Mouse (Mus musculus) heart, adult 2 months (tissue): ENCODE measurements around the gene Slit3. TPM values are rescaled to one million over a fixed set of nuclear protein-coding genes. Genes with fewer than 3 reads are reported as not detected.

Experiments
- DNase-seq, 2 experiments: peaks; one replicate each; pipeline ENCODE4 v3.0.0; 2021
- H3K27ac ChIP-seq: fragments of 200-600 bp; 2 replicates; pipeline ENCODE4 v1.8.1; 2022
- H3K27me3 ChIP-seq: fragments of 200-500 bp; 2 replicates; pipeline ENCODE4 v1.6.1; 2012; ENCODE audit warnings: mild to moderate bottlenecking, low read length, inconsistent platforms, mixed read lengths; ENCODE audit not compliant: control insufficient read depth, insufficient read depth
- H3K36me3 ChIP-seq: fragments of 200-500 bp; 2 replicates; pipeline ENCODE4 v1.6.1; 2012; ENCODE audit warnings: low read length, inconsistent platforms; ENCODE audit not compliant: control insufficient read depth, insufficient read depth
- H3K4me1 ChIP-seq: fragments of 200-500 bp; 2 replicates; pipeline ENCODE4 v1.6.1; 2011; ENCODE audit warnings: low read length; ENCODE audit not compliant: control insufficient read depth, insufficient read depth
- H3K4me3 ChIP-seq: fragments of 200-600 bp; 2 replicates; pipeline ENCODE4 v1.8.1; 2022
- H3K79me2 ChIP-seq: fragments of 200-500 bp; replicated peaks from 2 replicates; pipeline ENCODE4 v1.6.1; 2012; ENCODE audit warnings: mild to moderate bottlenecking, inconsistent platforms, low read length, moderate library complexity, mixed read lengths; ENCODE audit not compliant: control insufficient read depth, insufficient read depth
- H3K9ac ChIP-seq: fragments of 200-500 bp; 2 replicates; pipeline ENCODE4 v1.6.1; 2012; ENCODE audit warnings: low read depth, mild to moderate bottlenecking, control low read depth, inconsistent platforms, low read length, mixed read lengths
- CTCF ChIP-seq: fragments of 200-600 bp; IDR thresholded peaks from 2 replicates; pipeline ENCODE4 v1.8.1; 2022; ENCODE audit warnings: antibody characterized with exemption, mild to moderate bottlenecking, moderate library complexity
- EP300 ChIP-seq: fragments of 200-500 bp; IDR thresholded peaks from 2 replicates; pipeline ENCODE4 v1.6.1; 2011; ENCODE audit warnings: low read depth, low read length, control low read depth; ENCODE audit not compliant: insufficient read depth
- POLR2A ChIP-seq: fragments of 200-500 bp; IDR thresholded peaks from 2 replicates; pipeline ENCODE4 v1.6.1; 2011; ENCODE audit warnings: mild to moderate bottlenecking, low read depth, low read length, control low read depth; ENCODE audit not compliant: insufficient read depth
- WGBS: fragments of 180-500 bp; shearing (Covaris S2); methylation state at CpG from one replicate; pipeline ENCODE4 v1.1.7; 2018; 5-methylcytosine and 5-hydroxymethylcytosine counted together
- intact Hi-C: fragments of 180-260 bp; cut with DNase I; formaldehyde crosslinking; loops from one replicate; pipeline ENCODE4 v1.15.1; 2025
- polyA plus RNA-seq: library from polyadenylated mRNA; depleted of rRNA; stranded (reverse); fragments of >200 nt; gene quantifications from 2 replicates; pipeline ENCODE4 v1.2.3, GENCODE M21; 2012
- total RNA-seq, 2 experiments: library from RNA; stranded (reverse); gene quantifications; 2 replicates each; pipeline ENCODE4 v1.2.3; 2021

Slit3 gene
- total and polyA plus RNA-seq, 3 experiments: 12.3 to 15.8 (median 14.6) TPM

DNA sequence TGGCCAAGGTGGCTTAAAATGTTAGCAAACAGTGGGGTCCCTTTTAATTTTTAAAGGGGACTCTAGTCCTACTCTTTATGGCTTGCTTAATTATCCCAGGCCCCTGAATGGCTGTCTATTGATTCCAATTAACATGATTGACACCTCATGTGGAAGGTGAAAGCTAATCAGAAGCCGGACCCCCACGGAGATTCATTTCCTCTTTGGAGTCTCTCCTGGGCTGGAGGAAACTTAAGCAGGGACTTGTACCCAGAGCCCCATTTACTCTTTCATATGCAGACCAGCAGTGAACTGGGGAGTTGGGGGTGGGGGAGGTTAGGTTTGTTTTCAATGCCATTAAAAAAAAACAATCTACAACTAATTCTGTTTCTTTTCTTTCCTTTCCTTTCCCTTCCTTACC is 230.4 kb downstream of the Slit3 start:
- H3K27ac ChIP-seq: no peak overlapping the region
- TF ChIP-seq POLR2A (no peak), CTCF (no peak)
- no peak overlapping the region for H3K4me3 ChIP-seq
- H3K36me3 ChIP-seq: no peaks in the 10 kb centered on the region
- 53% methylated on average over 2 of the region's 2 CpGs for WGBS
- no peaks in the 10 kb centered on the region for H3K79me2 ChIP-seq
- H3K9ac ChIP-seq: no peak overlapping the region
- no peak for DNase-seq
- intact Hi-C loops: no loop called here
- H3K27me3 ChIP-seq: no peaks in the 10 kb centered on the region
- H3K4me1 ChIP-seq: no peaks in the 10 kb centered on the region

DNA sequence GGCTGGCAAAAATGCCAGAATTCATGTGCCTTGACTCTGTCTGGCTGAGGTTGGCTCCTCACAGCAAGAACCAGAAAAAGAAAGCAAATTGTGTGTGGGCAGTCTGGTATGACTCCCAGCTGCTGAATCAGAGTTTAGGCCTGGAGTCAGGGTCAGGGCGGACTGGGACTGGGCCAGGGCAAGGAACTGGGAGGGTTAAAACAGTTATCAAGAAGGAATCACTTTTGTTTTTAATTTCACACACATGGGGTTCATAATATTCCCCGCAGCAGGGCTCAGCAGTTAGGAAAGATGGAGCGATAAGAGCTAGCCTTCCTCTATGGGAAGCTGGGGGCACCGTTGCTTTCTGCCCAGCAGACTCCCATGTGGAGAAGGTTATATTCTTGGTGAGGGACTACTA is 234.8 kb downstream of the Slit3 start:
- H3K79me2 ChIP-seq: no peaks in the 10 kb centered on the region
- no peak overlapping the region for H3K27ac ChIP-seq
- H3K4me1 ChIP-seq: no peaks in the 10 kb centered on the region
- no peaks in the 10 kb centered on the region for H3K36me3 ChIP-seq
- DNase-seq: no peak
- H3K9ac ChIP-seq: no peak overlapping the region
- 80% methylated on average over 4 of the region's 4 CpGs for WGBS
- no peak overlapping the region for H3K4me3 ChIP-seq
- TF ChIP-seq EP300 (no peak), POLR2A (no peak), CTCF (no peak)
- intact Hi-C loops: no loop called here
- no peaks in the 10 kb centered on the region for H3K27me3 ChIP-seq

DNA sequence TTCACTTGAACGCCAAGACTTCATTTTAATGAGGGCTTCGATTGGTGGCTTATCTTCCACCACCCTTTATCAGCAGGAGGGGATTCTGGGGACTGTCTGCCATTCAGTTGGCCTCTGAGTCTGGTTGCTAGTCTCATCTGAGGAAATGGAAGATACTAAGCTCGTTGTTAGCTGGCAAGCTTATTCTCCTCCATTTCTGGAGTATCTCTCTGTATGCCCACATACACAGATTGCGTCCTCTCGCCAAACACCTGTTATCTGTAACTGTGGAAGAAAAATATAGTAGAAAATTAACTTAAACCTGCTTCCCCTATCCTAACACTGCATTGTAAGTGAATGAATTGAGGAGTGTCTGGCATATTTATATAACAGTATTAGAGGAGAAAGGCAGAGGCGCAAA is 240.0 kb downstream of the Slit3 start:
- intact Hi-C loops: no loop called here
- DNase-seq: no peak
- WGBS: 58% methylated on average over 6 of the region's 6 CpGs

DNA sequence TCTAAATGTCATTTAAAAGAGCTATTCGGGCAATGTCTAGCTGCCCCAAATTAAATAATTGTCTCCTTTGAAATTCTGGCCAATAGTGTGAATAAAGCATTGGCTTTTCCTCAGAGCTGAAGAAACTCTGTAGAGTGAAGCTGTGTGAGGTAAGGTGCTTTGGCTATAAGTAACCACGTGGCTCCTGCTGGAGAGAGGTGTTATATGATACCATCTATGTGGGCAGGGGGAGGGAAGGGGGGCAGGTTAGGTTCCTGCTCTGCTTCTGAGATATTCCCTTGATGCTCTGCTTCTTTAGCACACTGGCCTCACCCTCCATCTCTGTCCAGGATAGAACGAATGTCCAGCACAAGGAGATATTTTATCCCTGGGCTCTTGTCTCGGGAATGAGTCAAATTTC is 242.0 kb downstream of the Slit3 start:
- H3K79me2 ChIP-seq: no peaks in the 10 kb centered on the region
- H3K4me3 ChIP-seq: no peak overlapping the region
- no peak for DNase-seq
- TF ChIP-seq POLR2A (no peak), CTCF (no peak), EP300 (no peak)
- WGBS: 78% methylated on average over 4 of the region's 4 CpGs
- H3K4me1 ChIP-seq: no peaks in the 10 kb centered on the region
- no peaks in the 10 kb centered on the region for H3K27me3 ChIP-seq
- intact Hi-C loops: no loop called here
- H3K27ac ChIP-seq: no peak overlapping the region
- H3K36me3 ChIP-seq: no peaks in the 10 kb centered on the region
- no peak overlapping the region for H3K9ac ChIP-seq

More for the DNA sequence above, 240.0 kb downstream of the Slit3 start:
- no peak for TF ChIP-seq EP300
- Histone ChIP-seq H3K79me2 (no peaks in the 10 kb centered on the region), H3K36me3 (no peaks in the 10 kb centered on the region), H3K4me1 (no peaks in the 10 kb centered on the region), H3K27ac (no peak overlapping the region), H3K4me3 (no peak overlapping the region), H3K27me3 (no peaks in the 10 kb centered on the region), H3K9ac (no peak overlapping the region)

DNA sequence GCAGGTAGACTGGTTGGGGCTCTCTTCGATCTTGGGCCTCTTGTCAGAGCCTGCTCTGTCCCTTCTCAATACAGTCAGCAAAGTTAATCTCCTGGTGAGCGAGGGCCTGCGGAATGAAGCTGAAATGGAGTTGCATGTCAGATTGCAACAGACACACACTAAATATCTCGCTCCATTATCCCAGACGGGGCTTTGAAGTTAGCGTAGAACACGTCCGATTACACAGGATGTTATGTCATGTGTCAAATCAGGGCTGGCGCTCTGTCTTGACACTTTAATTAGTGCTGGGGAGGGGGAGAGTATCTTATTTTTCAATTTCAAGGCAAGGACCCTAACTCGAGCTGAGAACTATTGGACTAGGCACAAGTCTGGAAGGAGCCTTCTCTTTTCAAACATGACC is 243.4 kb downstream of the Slit3 start:
- Histone ChIP-seq H3K27ac (no peak overlapping the region), H3K4me3 (no peak overlapping the region), H3K27me3 (no peaks in the 10 kb centered on the region), H3K9ac (no peak overlapping the region), H3K79me2 (no peaks in the 10 kb centered on the region), H3K36me3 (no peaks in the 10 kb centered on the region), H3K4me1 (no peaks in the 10 kb centered on the region)
- no peak for TF ChIP-seq EP300
- no peak for TF ChIP-seq POLR2A
- 70% methylated on average over 10 of the region's 10 CpGs for WGBS
- intact Hi-C loops: no loop called here
- DNase-seq: no peak

DNA sequence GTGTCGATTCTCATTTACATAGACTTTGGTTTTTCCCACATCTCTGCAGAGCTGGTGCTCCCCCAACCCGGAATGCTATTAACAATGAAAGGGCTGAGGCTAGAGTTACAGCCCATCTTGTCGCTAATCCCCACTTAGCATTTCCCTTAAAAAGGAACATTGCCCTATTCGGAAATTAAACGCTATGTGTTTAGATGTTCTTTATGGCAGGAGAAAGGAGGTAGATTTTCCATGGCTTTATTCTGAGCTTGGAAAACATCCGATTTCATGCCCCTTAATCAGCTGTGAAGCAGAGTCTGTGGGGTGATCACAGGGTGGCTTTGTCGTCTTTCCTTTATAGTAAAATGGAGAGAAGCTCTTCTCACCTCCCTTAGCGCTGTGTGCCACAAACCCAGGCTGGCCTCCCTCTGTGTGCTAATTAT is 244.5 kb downstream of the Slit3 start:
- WGBS: 44% methylated on average over 8 of the region's 8 CpGs

More for the DNA sequence above, 244.5 kb downstream of the Slit3 start:
- no peaks in the 10 kb centered on the region for H3K79me2 ChIP-seq
- H3K27me3 ChIP-seq: no peaks in the 10 kb centered on the region
- no peak overlapping the region for H3K27ac ChIP-seq
- DNase-seq: no peak
- no peaks in the 10 kb centered on the region for H3K36me3 ChIP-seq
- H3K4me3 ChIP-seq: no peak overlapping the region
- no peak overlapping the region for H3K9ac ChIP-seq
- intact Hi-C loops: no loop called here
- TF ChIP-seq EP300: no peak
- TF ChIP-seq CTCF: no peak
- TF ChIP-seq POLR2A: no peak
- no peaks in the 10 kb centered on the region for H3K4me1 ChIP-seq
